Mouse (Mus musculus) limb, embryonic 10.5 days (tissue): ENCODE measurements around the gene Arhgef17. TPM values are rescaled to one million over a fixed set of nuclear protein-coding genes. Genes with fewer than 3 reads are reported as not detected.

ENCODE experiments used
- DNase-seq: peaks from one replicate; pipeline ENCODE4 v3.0.0-alpha.2; 2017; ENCODE audit warnings: low spot score
- H3K27ac ChIP-seq: fragments of 300-500 bp; sonication (generic); 2 replicates; pipeline ENCODE4 v1.5.1; 2016; ENCODE audit warnings: mild to moderate bottlenecking
- H3K27me3 ChIP-seq: fragments of 300-500 bp; sonication (generic); 2 replicates; pipeline ENCODE4 v1.6.1; 2016; ENCODE audit warnings: low read depth, mild to moderate bottlenecking; ENCODE audit not compliant: poor library complexity, severe bottlenecking
- H3K36me3 ChIP-seq: fragments of 300-500 bp; sonication (generic); 2 replicates; pipeline ENCODE4 v1.6.1; 2016; ENCODE audit warnings: mild to moderate bottlenecking, moderate library complexity
- H3K4me1 ChIP-seq: fragments of 300-500 bp; sonication (generic); 2 replicates; pipeline ENCODE4 v1.6.1; 2016
- H3K4me3 ChIP-seq: fragments of 300-500 bp; sonication (generic); 2 replicates; pipeline ENCODE4 v1.5.1; 2016; ENCODE audit warnings: mild to moderate bottlenecking, moderate library complexity
- H3K9me3 ChIP-seq: fragments of 300-500 bp; sonication (generic); replicated peaks from 2 replicates; pipeline ENCODE4 v1.6.1; 2016; ENCODE audit warnings: mild to moderate bottlenecking
- WGBS: fragments of 180-500 bp; shearing (Covaris S2); methylation state at CpG from one replicate; pipeline ENCODE4 v1.1.7; 2016; 5-methylcytosine and 5-hydroxymethylcytosine counted together
- microRNA-seq: library from miRNA; unstranded; fragments of <30 nt; microRNA quantifications from one replicate; pipeline ENCODE4, GENCODE M21; 2017
- polyA plus RNA-seq: library from polyadenylated mRNA; unstranded; fragments of >200 nt; fragmentation: Nextera tagmentation; extraction: Ambion mirVana; gene quantifications from 2 replicates; pipeline ENCODE4 v1.2.1, GENCODE M21; 2016

The Arhgef17 gene
- polyA plus RNA-seq, 1 experiment from 2014 or later = 11.0 TPM

- Histone ChIP-seq H3K4me3 (no peak overlapping the region), H3K4me1 (no peaks in the 10 kb centered on the region), H3K27me3 (no peaks in the 10 kb centered on the region), H3K36me3 (peaks cover 42% of the 10 kb centered on the region), H3K9me3 (no peaks in the 10 kb centered on the region), H3K27ac (no peak overlapping the region)
- 91% methylated on average over 3 of the region's 3 CpGs for WGBS
- DNase-seq = no peak
Observed at GRCm38 (mm10) chr7:100824661-100825060, 107.2 kb downstream of the Arhgef17 start.

Small RNA genes within 50 kb of the gene (microRNA-seq; reads per million reads assigned to microRNA genes)
- gene Mir3102 = 218 reads per million, percentile 58 among the genes with 10 or more reads in this experiment

Other genes starting within 250 kb of the Arhgef17 start
- 29.6 and 39.6 TPM in 2 replicates for gene Fam168a, start 225.5 kb downstream of the Arhgef17 start, polyA plus RNA-seq
- 5.9 and 7.9 TPM in 2 replicates for gene Relt, start 68.7 kb downstream of the Arhgef17 start, polyA plus RNA-seq
- gene P2ry6, start 42.5 kb upstream of the Arhgef17 start, polyA plus RNA-seq = 1.1 and 1.6 TPM in 2 replicates
- gene P2ry2, start 80.8 kb upstream of the Arhgef17 start, polyA plus RNA-seq = 0.49 and 0.51 TPM in 2 replicates
- gene Fchsd2, start 160.8 kb upstream of the Arhgef17 start, polyA plus RNA-seq = 16.1 and 21.5 TPM in 2 replicates